Mouse (Mus musculus) liver, embryonic 14.5 days (tissue): ENCODE measurements around the gene Col8a2.

Experiments
- CTCF ChIP-seq: IDR thresholded peaks from 2 replicates; pipeline ENCODE4 v1.5.1; 2016; ENCODE audit warnings: antibody characterized with exemption, low read depth, control low read depth
- EP300 ChIP-seq: IDR thresholded peaks from 2 replicates; pipeline ENCODE4 v1.6.1; 2016; ENCODE audit warnings: antibody characterized with exemption, low read depth

DNA sequence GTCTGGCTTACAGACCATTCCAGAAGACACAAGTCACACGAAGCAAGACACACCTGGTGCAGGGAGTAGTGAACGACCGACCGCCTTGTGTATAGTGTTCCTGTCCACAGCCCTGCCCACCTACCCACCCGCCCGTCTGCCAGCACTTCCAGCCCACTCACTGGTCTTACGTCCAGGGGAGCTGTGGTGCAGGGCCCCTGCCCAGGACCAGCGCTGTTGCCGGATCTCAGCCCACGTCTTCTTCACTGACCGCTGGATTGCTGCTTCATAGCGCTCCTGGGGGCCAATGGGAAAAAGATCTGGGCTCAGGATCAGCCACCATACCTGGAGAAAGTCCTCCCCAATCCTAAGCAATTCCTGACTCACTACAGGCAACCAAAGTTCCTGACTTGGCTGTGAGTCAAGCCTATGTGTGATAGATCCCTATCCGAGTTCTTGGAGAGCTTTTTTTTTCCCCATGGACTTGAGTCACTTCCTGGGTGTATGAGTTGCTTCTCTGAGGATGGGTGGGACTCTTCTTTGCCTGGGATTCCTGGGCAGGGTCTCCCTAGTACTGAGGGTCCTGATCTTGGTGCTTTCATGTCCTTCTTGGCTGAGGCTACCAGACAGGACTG, 46.6 kb upstream of the Col8a2 start:
- TF ChIP-seq EP300 (no peak), CTCF (no peak)
